Mouse (Mus musculus) kidney, embryonic 14.5 days (tissue): ENCODE data around the gene N4bp2. TPM values are rescaled to one million over a fixed set of nuclear protein-coding genes. Genes with fewer than 3 reads are reported as not detected.

Source experiments
- ATAC-seq: fragments of 200-750 bp; cut with Nextera tagmentation; 2 replicates; pipeline ENCODE4 v1.8.0; 2017; ENCODE audit warnings: moderate number of reproducible peaks, mild to moderate bottlenecking, moderate TSS enrichment, moderate library complexity; ENCODE audit not compliant: low FRiP score, low TSS enrichment
- H3K27ac ChIP-seq: fragments of 300-500 bp; sonication (generic); 2 replicates; pipeline ENCODE4 v1.5.1; 2014; ENCODE audit warnings: low read depth, mild to moderate bottlenecking, low read length, moderate library complexity, mixed read lengths
- H3K27me3 ChIP-seq: fragments of 300-500 bp; sonication (generic); 2 replicates; pipeline ENCODE4 v1.6.1; 2014; ENCODE audit warnings: mild to moderate bottlenecking, low read length; ENCODE audit not compliant: control insufficient read depth, insufficient read depth
- H3K36me3 ChIP-seq: fragments of 300-500 bp; sonication (generic); 2 replicates; pipeline ENCODE4 v1.6.1; 2014; ENCODE audit warnings: low read length, mixed read lengths; ENCODE audit not compliant: control insufficient read depth, insufficient read depth
- H3K4me1 ChIP-seq: fragments of 300-500 bp; sonication (generic); 2 replicates; pipeline ENCODE4 v1.6.1; 2014; ENCODE audit warnings: low read length, mixed read lengths; ENCODE audit not compliant: control insufficient read depth, insufficient read depth
- H3K4me2 ChIP-seq: fragments of 300-500 bp; sonication (generic); replicated peaks from 2 replicates; pipeline ENCODE4 v1.6.1; 2014; ENCODE audit warnings: low read depth, mild to moderate bottlenecking, low read length
- H3K4me3 ChIP-seq: fragments of 300-500 bp; sonication (generic); 2 replicates; pipeline ENCODE4 v1.5.1; 2014; ENCODE audit warnings: mild to moderate bottlenecking, low read length
- H3K9ac ChIP-seq: fragments of 300-500 bp; sonication (generic); 2 replicates; pipeline ENCODE4 v1.6.1; 2014; ENCODE audit warnings: low read depth, mild to moderate bottlenecking, low read length, moderate library complexity
- H3K9me3 ChIP-seq: fragments of 300-500 bp; sonication (generic); 2 replicates; pipeline ENCODE4 v1.6.1; 2016; ENCODE audit warnings: low read length; ENCODE audit not compliant: control insufficient read depth
- WGBS: fragments of 180-500 bp; shearing (Covaris S2); extraction: QIAGEN DNeasy Blood & Tissue Kit; methylation state at CpG from one replicate; pipeline ENCODE4 v1.1.7; 2014; 5-methylcytosine and 5-hydroxymethylcytosine counted together
- polyA plus RNA-seq: library from polyadenylated mRNA; unstranded; fragments of >200 nt; fragmentation: Nextera tagmentation; extraction: Ambion mirVana; gene quantifications from 2 replicates; pipeline ENCODE4 v1.2.1, GENCODE M21; 2014

Gene N4bp2
- polyA plus RNA-seq, 1 experiment from 2014 or later = 57.3 TPM

DNA sequence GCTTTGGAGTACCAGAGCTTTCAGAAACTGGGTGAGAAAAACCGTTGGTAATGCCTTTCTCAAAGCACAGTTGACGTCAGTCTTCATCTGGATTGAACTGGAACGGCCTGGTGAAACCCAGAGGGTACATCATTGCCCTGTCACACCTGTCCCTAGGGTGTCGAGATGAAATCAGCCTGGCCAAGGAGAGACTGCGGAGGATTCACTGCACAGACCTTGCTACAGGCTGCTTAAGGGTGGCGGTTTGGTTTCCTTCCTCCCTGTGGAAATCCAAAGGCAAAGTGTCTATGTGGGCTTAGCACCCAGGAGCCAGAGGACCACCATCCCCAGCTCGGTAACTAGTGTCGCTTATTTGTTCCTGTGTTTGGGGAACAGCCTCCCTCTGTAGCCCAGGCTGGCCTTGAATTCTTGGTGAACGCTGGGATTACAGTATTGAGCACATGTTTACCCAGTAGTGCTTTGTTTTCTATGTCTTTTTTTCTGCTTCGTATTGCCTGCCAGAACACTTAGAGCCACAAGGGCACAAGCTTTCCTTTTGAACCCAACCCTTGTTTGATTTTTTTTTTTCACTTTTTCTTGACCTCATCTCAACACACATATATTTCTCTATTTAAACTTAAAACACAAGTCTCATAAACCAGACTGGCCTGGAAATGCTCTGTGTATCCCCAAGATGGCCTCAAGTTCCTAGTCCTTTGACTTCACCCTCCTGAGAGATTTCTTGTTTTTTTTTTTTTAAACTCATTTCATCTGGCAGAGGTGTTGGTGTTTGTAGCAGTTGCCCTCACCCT lies 98.0 kb downstream of the N4bp2 start, which contains the start of gene Rhoh:
Rhoh (plus strand) TSS at position 60 of the 791 bp plus-strand sequence.
- ATAC-seq = no peak
- H3K4me1 ChIP-seq = peaks cover 10% of the 10 kb centered on the region; the same call in 1 of the 2 replicates

DNA sequence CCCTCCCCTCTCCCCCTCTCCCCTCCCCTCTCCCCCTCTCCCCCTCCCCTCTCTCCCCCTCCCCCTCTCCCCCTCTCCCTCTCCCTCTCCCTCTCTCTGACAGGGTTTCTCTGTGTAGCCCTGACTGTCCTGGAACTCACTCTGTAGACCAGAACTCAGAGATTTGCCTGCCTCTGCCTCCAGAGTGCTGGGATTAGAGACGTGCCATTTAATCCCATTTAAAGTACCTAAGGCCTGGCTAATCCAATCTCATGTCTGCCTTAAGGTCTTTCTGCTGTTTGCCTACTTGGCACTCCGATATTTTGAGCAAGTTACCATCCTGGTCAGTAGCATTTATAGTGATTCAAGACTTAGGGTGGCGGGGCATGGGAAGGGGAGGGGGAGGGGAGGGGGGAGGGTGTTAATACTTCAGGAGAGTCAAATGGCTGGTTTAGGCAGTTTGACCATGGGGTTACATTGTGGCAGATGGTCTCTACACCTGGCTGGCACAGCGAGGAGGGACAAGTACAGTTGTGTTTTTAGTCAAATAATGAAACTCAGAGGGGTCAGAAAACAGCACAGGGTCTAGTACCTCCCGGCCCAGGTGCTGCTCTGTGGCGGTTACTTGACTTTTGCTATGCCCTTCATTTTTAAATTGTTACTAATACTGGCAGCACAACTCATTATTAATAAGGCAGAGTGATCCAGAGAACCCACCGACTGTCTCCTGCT lies 99.1 kb downstream of the N4bp2 start:
- H3K4me3 ChIP-seq = no peak overlapping the region
- H3K9ac ChIP-seq = no peak overlapping the region
- no peaks in the 10 kb centered on the region for H3K9me3 ChIP-seq
- no peaks in the 10 kb centered on the region for H3K27me3 ChIP-seq
- H3K4me2 ChIP-seq = no peak overlapping the region
- no peak overlapping the region for H3K27ac ChIP-seq
- WGBS = 90% methylated on average over 7 of the region's 7 CpGs
- no peaks in the 10 kb centered on the region for H3K36me3 ChIP-seq
- no peak for ATAC-seq
- H3K4me1 ChIP-seq = peaks cover 6% of the 10 kb centered on the region; the same call in 1 of the 2 replicates

More for the DNA sequence above, 98.0 kb downstream of the N4bp2 start, which contains the start of gene Rhoh:
- H3K36me3 ChIP-seq = no peaks in the 10 kb centered on the region
- no peaks in the 10 kb centered on the region for H3K27me3 ChIP-seq
- 84% methylated on average over 10 of the region's 10 CpGs for WGBS
- H3K4me2 ChIP-seq = no peak within 1 kb of the TSS
- H3K27ac ChIP-seq = no peak within 1 kb of the TSS
- no peaks in the 10 kb centered on the region for H3K9me3 ChIP-seq
- H3K4me3 ChIP-seq = no peak within 1 kb of the TSS
- no peak within 1 kb of the TSS for H3K9ac ChIP-seq

DNA sequence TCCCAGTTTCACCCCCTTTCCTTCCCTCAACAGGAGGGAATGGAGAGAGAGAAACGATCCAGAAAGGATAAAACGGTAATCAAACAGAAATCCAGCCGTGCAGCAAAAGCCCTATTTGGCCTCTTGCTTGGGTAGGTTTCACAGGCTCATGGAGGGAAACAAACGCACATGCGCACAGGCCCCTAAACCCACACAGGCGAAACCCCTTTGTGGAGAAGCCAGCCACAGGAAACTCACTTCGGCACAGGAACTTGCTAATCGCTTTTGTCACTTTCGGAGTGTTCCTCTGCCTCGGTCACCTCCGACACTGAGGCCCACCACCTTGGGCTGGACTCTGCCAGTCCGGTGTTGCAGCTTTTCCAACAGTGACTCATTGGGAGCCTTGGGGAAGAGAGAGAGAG lies 100.0 kb downstream of the N4bp2 start:
- 67% methylated on average over 12 of the region's 12 CpGs for WGBS
- Histone ChIP-seq H3K36me3 (no peaks in the 10 kb centered on the region), H3K4me2 (no peak overlapping the region; the same call in 1 of the 2 replicates), H3K27ac (no peak overlapping the region), H3K4me1 (peaks cover 6% of the 10 kb centered on the region; the same call in 1 of the 2 replicates), H3K9me3 (no peaks in the 10 kb centered on the region), H3K9ac (no peak overlapping the region), H3K4me3 (no peak overlapping the region), H3K27me3 (no peaks in the 10 kb centered on the region)
- no peak for ATAC-seq

DNA sequence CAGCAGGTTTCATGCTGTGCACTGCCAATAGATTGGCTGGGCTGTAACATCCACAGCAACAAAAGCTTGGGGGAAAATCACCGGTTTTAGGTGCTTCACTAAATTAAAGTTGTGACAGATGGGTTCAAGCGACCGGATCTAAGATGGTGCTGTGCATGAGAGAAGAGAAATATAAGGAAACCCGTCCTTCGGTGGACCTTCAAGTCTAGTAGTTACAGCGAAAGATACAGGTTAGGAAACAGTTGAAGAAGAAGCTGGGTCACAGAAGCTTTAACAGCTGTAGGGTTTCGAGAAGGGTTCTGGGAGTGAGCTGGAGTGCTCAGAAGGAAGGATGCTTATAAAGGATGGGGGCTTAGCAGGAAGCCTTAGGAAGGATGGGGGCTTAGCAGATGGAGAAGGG lies 101.2 kb downstream of the N4bp2 start:
- no peak for ATAC-seq
- no peak overlapping the region for H3K9ac ChIP-seq
- H3K4me2 ChIP-seq = no peak overlapping the region
- H3K36me3 ChIP-seq = no peaks in the 10 kb centered on the region
- H3K27me3 ChIP-seq = no peaks in the 10 kb centered on the region
- H3K4me3 ChIP-seq = no peak overlapping the region
- no peaks in the 10 kb centered on the region for H3K4me1 ChIP-seq
- WGBS = 94% methylated on average over 7 of the region's 7 CpGs
- H3K27ac ChIP-seq = no peak overlapping the region
- no peaks in the 10 kb centered on the region for H3K9me3 ChIP-seq

DNA sequence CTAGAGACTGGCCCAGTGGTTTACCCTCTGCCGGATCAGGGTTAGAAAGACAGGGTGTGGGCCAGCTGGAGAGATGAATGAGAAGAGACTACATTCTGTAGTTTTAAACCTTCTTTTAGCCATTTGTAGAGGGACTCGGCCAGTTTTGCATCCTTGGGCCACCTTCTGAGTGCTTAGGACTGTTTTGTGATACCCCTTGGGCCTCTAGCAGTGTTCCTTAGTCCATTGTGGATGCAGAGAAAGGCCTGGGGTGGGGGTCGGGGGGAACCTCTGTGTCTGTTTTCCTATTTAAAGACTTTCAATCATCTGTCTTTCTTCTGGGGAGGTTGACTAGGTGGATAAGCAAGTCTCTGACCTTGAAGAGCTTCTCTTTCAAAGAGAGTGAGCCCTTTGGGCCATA lies 101.6 kb downstream of the N4bp2 start:
- WGBS = 85% methylated on average over 3 of the region's 3 CpGs

DNA sequence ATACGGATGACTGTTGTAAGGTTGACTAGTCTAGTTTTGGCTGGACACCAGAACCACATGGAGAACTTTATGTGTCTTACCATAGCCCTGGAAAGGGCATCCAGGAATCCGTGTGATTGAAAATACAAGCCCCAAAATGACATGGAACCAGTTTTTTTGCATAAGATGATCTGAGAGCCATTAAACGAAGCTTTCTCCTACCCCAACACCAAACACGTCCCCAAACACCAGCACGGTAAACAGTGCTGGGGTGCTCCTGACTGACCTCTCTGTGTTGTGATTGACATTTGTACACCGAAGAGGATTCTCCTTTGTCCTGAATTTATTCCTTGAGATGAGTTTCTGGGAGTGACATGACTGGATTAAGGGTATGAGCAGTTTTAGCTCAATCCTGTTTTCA lies 103.3 kb downstream of the N4bp2 start:
- ATAC-seq = no peak
- Histone ChIP-seq H3K27me3 (no peaks in the 10 kb centered on the region), H3K4me2 (no peak overlapping the region), H3K9ac (no peak overlapping the region), H3K9me3 (no peaks in the 10 kb centered on the region), H3K4me1 (no peaks in the 10 kb centered on the region), H3K4me3 (no peak overlapping the region), H3K27ac (no peak overlapping the region), H3K36me3 (no peaks in the 10 kb centered on the region)
- 85% methylated on average over 6 of the region's 6 CpGs for WGBS

More for the DNA sequence above, 101.6 kb downstream of the N4bp2 start:
- no peak overlapping the region for H3K27ac ChIP-seq
- H3K4me3 ChIP-seq = no peak overlapping the region
- ATAC-seq = no peak
- H3K4me2 ChIP-seq = no peak overlapping the region
- no peaks in the 10 kb centered on the region for H3K4me1 ChIP-seq
- no peak overlapping the region for H3K9ac ChIP-seq
- H3K27me3 ChIP-seq = no peaks in the 10 kb centered on the region
- H3K9me3 ChIP-seq = no peaks in the 10 kb centered on the region
- H3K36me3 ChIP-seq = no peaks in the 10 kb centered on the region

DNA sequence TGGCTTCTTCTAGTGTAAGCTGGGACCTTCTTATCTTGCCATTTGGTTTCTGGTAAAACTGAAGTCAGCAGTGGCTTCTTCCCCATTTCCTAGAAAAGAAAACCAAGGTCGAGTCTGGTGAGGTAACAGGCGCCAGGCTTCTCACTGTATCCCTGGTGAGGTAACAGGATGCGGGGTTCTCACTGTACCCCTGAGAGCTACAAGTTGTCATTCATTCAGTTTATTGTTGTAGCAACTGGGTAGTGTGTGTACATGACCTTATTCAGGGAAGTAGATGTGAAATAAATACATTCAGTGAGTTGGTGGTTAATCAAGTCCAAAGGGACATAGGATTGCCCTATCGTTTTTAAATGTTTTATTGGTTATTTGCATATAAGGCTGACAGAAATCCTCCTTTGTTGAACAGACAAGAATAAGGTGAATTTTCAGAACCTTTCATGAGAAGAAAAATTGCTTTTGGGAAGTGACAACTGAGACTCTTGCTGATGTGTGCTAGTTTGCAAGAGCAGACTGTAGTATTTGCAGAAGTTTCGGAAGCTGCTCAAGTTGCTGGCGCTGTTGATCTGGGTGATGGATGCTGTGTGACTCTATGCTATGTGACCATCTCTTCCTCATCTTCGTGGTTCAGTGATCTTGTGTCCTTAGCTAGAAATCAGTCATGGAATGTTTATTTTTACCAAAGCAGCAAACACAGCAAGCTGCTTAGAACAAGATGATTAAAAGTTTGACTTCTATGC lies 104.2 kb downstream of the N4bp2 start:
- Histone ChIP-seq H3K9ac (no peak overlapping the region), H3K27ac (no peak overlapping the region), H3K9me3 (no peaks in the 10 kb centered on the region), H3K36me3 (no peaks in the 10 kb centered on the region), H3K27me3 (no peaks in the 10 kb centered on the region), H3K4me1 (no peaks in the 10 kb centered on the region), H3K4me3 (no peak overlapping the region), H3K4me2 (no peak overlapping the region)
- ATAC-seq = no peak
- 64% methylated on average over 7 of the region's 7 CpGs for WGBS

DNA sequence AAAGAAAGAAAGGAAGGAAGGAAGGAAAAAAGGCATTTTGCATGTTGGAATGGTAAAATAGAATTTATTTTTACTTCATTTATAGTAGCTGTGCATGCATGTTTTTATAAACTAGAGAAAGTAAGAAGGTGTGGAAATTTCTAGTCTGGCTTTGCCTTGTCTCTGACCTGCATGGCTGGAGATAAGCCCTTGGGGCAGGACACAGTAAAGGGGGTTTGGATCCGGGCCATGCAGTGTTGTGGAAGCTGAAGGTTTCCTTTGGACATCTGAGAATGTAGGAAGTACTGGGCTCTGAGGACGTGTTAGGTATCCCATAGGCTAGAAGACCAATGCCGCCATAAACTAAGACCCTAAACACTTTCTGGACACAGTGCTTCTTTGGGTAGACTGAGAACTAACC lies 105.1 kb downstream of the N4bp2 start:
- no peak overlapping the region for H3K4me3 ChIP-seq
- no peak overlapping the region for H3K4me2 ChIP-seq
- no peak overlapping the region for H3K9ac ChIP-seq
- WGBS = 63% methylated on average over 3 of the region's 3 CpGs
- H3K27me3 ChIP-seq = no peaks in the 10 kb centered on the region
- H3K9me3 ChIP-seq = no peaks in the 10 kb centered on the region
- no peak for ATAC-seq
- no peaks in the 10 kb centered on the region for H3K36me3 ChIP-seq
- H3K4me1 ChIP-seq = no peaks in the 10 kb centered on the region
- no peak overlapping the region for H3K27ac ChIP-seq
